Mouse (Mus musculus) MEL (cell line): ENCODE measurements around the gene Tmem121.

ENCODE experiments used
- CTCF ChIP-seq, 3 experiments: IDR thresholded peaks in 2 of 3; conservative IDR thresholded peaks in 1 of 3; 2 replicates each; pipeline ENCODE4 v1.5.1; 2011 to 2012; ENCODE audit warnings: low read length in 3 of 3, low read depth in 2 of 3, mild to moderate bottlenecking in 2 of 3, improper control_type of control experiment in 1 of 3, inconsistent platforms in 1 of 3, mixed read lengths in 1 of 3, moderate library complexity in 1 of 3; ENCODE audit not compliant: control insufficient read depth in 1 of 3, insufficient read depth in 1 of 3, poor library complexity in 1 of 3, severe bottlenecking in 1 of 3
- E2F4 ChIP-seq: IDR thresholded peaks from 2 replicates; pipeline ENCODE4 v1.6.1; 2011; ENCODE audit warnings: low read depth, low read length, improper control_type of control experiment, borderline replicate concordance
- KAT2A ChIP-seq: conservative IDR thresholded peaks from 2 replicates; pipeline ENCODE4 v1.6.1; 2012; ENCODE audit warnings: low read depth, low read length, improper control_type of control experiment, inconsistent platforms
- MAX ChIP-seq: IDR thresholded peaks from 2 replicates; pipeline ENCODE4 v1.6.1; 2011; ENCODE audit warnings: low read length, improper control_type of control experiment
- POLR2A ChIP-seq, 2 experiments: IDR thresholded peaks; 2 replicates each; pipeline ENCODE4 v1.6.1; 2011 to 2012; ENCODE audit warnings: low read length in 2 of 2, mild to moderate bottlenecking in 2 of 2, control low read depth in 1 of 2, improper control_type of control experiment in 1 of 2, low read depth in 1 of 2, moderate library complexity in 1 of 2; ENCODE audit not compliant: control insufficient read depth in 1 of 2, insufficient read depth in 1 of 2, poor library complexity in 1 of 2
- TBP ChIP-seq: IDR thresholded peaks from 2 replicates; pipeline ENCODE4 v1.8.0; 2011; ENCODE audit warnings: low read depth, low read length, improper control_type of control experiment
- ZKSCAN1 ChIP-seq: IDR thresholded peaks from 2 replicates; pipeline ENCODE4 v1.6.1; 2012; ENCODE audit warnings: low read depth, mild to moderate bottlenecking, inconsistent platforms, low read length, improper control_type of control experiment, moderate library complexity

DNA sequence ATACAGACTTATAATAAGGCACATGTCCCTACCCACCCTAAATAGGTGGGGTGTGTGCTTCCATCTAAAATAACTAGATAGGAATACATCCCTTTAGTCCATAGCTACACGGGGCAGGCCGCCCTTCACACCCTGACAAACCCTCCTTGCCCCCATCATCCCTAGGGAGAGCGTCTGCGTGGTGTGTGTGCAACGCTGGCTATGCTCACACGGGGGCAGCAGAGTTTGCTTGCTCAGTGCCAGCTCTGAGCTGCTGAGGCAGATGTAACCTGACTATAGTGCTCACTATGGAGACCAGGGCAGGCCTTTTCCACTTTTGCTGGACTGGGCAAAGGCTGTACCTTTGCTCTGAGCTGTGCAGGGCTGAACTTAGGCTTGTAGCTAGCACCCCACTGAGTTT is 37.0 kb downstream of the Tmem121 start:
- TF ChIP-seq E2F4 (no peak), TBP (no peak), KAT2A (no peak), CTCF (IDR thresholded peaks at IDR 0.05 in 2 of 3, conservative IDR thresholded peaks at IDR 0.05 in 1 of 3; ENCODE audit: control insufficient read depth in 1 of 3, insufficient read depth in 1 of 3, low read depth in 2 of 3, low read length in 3 of 3, poor library complexity in 1 of 3, severe bottlenecking in 1 of 3) (peak in 2 of 3 experiments; percentile 65 to 79; a peak in 4 of 6 replicates), ZKSCAN1 (no peak), MAX (no peak), POLR2A (IDR thresholded peaks at IDR 0.05; ENCODE audit: control insufficient read depth in 1 of 2, insufficient read depth in 1 of 2, low read depth in 1 of 2, low read length in 2 of 2, poor library complexity in 1 of 2) (no peak)
